Mouse (Mus musculus): ENCODE data around the gene Cul4b. TPM values are rescaled to one million over a fixed set of nuclear protein-coding genes. Genes with fewer than 3 reads are reported as not detected.

Cul4b gene
- polyA plus RNA-seq (2015; fragmentation: Nextera tagmentation; extraction: Ambion mirVana) = 8.2 and 8.6 TPM in 2 replicates

GRCm38 (mm10) chrX:38576078-38576477, at the start of gene Cul4b:
Gene Cul4b (minus strand): TSS chrX:38576196.
- no peaks in the 10 kb centered on the region for H3K36me3 ChIP-seq (ENCODE audit: control insufficient read depth, insufficient read depth)
- H3K27ac ChIP-seq (ENCODE audit: low read length) = no peak within 1 kb of the TSS
- WGBS (ENCODE audit: insufficient replicate concordance) = 59% methylated on average over 15 of the region's 15 CpGs
- H3K9me3 ChIP-seq (replicated peaks; ENCODE audit: control insufficient read depth, low read length) = no peaks in the 10 kb centered on the region
- H3K4me1 ChIP-seq (ENCODE audit: control insufficient read depth, low read depth, low read length) = no peaks in the 10 kb centered on the region
- ATAC-seq (ENCODE audit: low read depth) = peak; percentile 99
- H3K27me3 ChIP-seq (ENCODE audit: control insufficient read depth, insufficient read depth, low read depth, low read length) = no peaks in the 10 kb centered on the region
- H3K4me3 ChIP-seq (ENCODE audit: low read depth, low read length) = peak within 1 kb of the TSS; percentile 14
- H3K9ac ChIP-seq (ENCODE audit: low read depth, low read length) = no peak within 1 kb of the TSS
- H3K4me2 ChIP-seq (ENCODE audit: low read depth, low read length) = peak within 1 kb of the TSS; percentile 21

DNA sequence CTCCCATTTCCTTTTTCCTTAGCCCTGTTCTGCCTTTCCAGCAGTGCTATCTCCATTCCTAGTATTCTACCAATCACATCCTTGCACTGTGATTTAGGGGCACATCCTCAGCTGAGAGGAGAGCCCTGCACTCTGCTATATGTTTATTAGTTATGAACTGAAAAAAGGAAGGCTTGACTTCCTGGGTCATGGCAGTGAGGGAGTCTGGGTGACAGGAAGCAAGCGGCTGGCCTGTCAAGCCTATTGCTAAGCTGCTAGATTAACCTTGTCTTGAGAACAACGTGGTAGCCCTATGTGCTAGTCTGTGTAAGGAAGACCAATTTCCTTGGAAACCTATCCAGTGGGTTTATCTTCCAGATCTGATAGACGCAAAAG, 25.0 kb upstream of the Cul4b start:
- H3K36me3 ChIP-seq (ENCODE audit: control insufficient read depth, insufficient read depth) = no peaks in the 10 kb centered on the region
- H3K4me1 ChIP-seq (ENCODE audit: control insufficient read depth, low read depth, low read length) = no peaks in the 10 kb centered on the region
- 8% methylated on average over 3 of the region's 3 CpGs for WGBS (ENCODE audit: insufficient replicate concordance)
- peak overlapping the region; percentile 58 for H3K9ac ChIP-seq (ENCODE audit: low read depth, low read length)
- no peaks in the 10 kb centered on the region for H3K9me3 ChIP-seq (replicated peaks; ENCODE audit: control insufficient read depth, low read length)
- H3K27me3 ChIP-seq (ENCODE audit: control insufficient read depth, insufficient read depth, low read depth, low read length) = no peaks in the 10 kb centered on the region
- peak; percentile 47 for ATAC-seq (ENCODE audit: low read depth)
- peak overlapping the region; percentile 62 for H3K4me2 ChIP-seq (ENCODE audit: low read depth, low read length)
- H3K27ac ChIP-seq (ENCODE audit: low read length) = peak overlapping the region; percentile 67
- peak overlapping the region; percentile 63 for H3K4me3 ChIP-seq (ENCODE audit: low read depth, low read length)

DNA sequence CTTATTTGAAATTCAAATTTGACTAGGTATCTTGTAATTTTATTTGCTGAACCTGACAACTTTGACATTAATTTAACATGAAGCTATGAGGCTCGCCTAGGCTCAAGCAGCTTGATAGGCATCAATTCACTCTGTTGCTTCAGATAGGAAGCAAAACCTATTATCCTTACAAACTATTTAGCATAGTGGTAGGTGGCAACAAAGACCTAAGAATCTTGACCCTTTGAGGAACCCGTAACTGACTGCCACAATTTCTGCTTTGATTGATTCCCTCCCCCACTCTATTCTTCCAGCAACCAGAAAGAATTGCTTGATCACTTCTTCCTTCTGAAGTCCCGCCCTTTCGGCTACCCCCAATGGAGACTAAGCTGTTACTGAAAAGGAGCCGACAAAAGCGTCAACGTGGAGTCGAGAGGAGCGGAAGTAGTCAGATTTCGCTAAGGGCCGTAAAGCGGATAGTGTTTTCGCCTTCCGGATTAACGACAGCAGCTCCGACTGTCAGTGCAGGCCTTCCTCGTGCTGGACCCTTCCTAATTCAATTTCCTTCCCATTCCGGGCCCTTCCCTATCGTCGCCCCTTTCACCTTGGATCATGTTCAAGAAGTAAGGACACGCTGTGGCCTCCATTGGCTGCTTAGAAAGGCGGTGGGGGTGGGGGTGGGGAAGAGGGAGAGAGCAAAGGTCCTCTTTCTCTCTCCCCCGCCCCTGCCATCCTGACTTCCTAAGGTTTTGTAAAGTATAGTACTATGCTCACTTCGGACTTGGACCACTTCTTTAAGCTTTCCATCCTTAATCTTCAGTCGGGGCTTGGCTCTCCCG, 24.4 kb upstream of the Cul4b start, which contains the start of gene Mcts1:
Mcts1 (plus strand) TSS at position 402 of the 818 bp plus-strand sequence.
- Histone ChIP-seq H3K27ac (ENCODE audit: low read length) (peak within 1 kb of the TSS; percentile 67), H3K27me3 (ENCODE audit: control insufficient read depth, insufficient read depth, low read depth, low read length) (no peaks in the 10 kb centered on the region), H3K9me3 (replicated peaks; ENCODE audit: control insufficient read depth, low read length) (no peaks in the 10 kb centered on the region), H3K4me3 (ENCODE audit: low read depth, low read length) (peak within 1 kb of the TSS; percentile 63), H3K9ac (ENCODE audit: low read depth, low read length) (peak within 1 kb of the TSS; percentile 58), H3K4me2 (ENCODE audit: low read depth, low read length) (peak within 1 kb of the TSS; percentile 62), H3K4me1 (ENCODE audit: control insufficient read depth, low read depth, low read length) (no peaks in the 10 kb centered on the region), H3K36me3 (ENCODE audit: control insufficient read depth, insufficient read depth) (no peaks in the 10 kb centered on the region)
- WGBS (ENCODE audit: insufficient replicate concordance) = 23% methylated on average over 26 of the region's 26 CpGs
- peak; percentile 80 for ATAC-seq (ENCODE audit: low read depth)

DNA sequence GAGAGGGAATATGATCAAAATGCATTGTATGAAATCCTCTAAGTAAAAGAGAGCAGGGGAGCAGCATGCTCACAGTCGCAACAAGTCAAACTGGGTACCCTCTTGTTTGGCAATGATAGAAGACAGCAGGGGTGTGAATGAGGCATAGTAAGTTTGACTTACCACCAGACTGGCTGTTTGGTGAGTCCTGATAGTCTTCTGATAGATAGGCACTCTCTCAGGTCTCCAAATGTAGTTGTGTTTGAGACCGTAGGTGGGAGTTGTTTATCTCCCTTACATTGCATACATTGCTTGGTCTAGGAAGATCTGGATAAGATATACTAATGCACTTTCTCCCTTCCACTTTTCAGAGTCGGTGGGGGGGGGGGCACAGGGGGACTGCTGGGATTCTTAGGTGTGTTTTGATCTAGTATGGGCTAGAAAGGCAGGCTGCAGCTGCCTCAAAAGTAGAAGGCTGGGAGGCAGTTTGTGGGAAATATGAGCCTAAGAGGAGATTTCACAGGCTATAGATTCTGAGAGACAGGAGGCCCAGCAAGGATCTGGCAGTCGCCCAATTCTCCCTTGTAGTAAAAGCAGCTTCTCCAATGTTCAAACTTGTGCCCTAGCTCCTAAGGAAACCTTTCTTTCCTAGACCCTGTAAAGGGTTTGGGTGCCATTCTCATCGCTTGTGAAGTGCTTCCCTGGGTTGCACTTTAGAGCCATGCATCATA, 17.3 kb upstream of the Cul4b start:
- peak overlapping the region; percentile 22 for H3K27ac ChIP-seq (ENCODE audit: low read length)
- WGBS (ENCODE audit: insufficient replicate concordance) = 36% methylated on average over 5 of the region's 5 CpGs
- H3K36me3 ChIP-seq (ENCODE audit: control insufficient read depth, insufficient read depth) = no peaks in the 10 kb centered on the region
- H3K9me3 ChIP-seq (replicated peaks; ENCODE audit: control insufficient read depth, low read length) = no peaks in the 10 kb centered on the region
- peak; percentile 75 for ATAC-seq (ENCODE audit: low read depth)
- no peak overlapping the region for H3K4me3 ChIP-seq (ENCODE audit: low read depth, low read length)
- H3K27me3 ChIP-seq (ENCODE audit: control insufficient read depth, insufficient read depth, low read depth, low read length) = no peaks in the 10 kb centered on the region
- H3K9ac ChIP-seq (ENCODE audit: low read depth, low read length) = no peak overlapping the region
- H3K4me2 ChIP-seq (ENCODE audit: low read depth, low read length) = no peak overlapping the region
- H3K4me1 ChIP-seq (ENCODE audit: control insufficient read depth, low read depth, low read length) = peaks cover 12% of the 10 kb centered on the region

GRCm38 (mm10) chrX:38591749-38592148, 15.8 kb upstream of the Cul4b start:
- Histone ChIP-seq H3K36me3 (ENCODE audit: control insufficient read depth, insufficient read depth) (no peaks in the 10 kb centered on the region), H3K27ac (ENCODE audit: low read length) (0 out of 2 replicates have a peak overlapping the region, but pooled peaks have one; percentile 33), H3K4me2 (ENCODE audit: low read depth, low read length) (no peak overlapping the region), H3K9me3 (replicated peaks; ENCODE audit: control insufficient read depth, low read length) (no peaks in the 10 kb centered on the region), H3K9ac (ENCODE audit: low read depth, low read length) (no peak overlapping the region), H3K4me3 (ENCODE audit: low read depth, low read length) (no peak overlapping the region), H3K4me1 (ENCODE audit: control insufficient read depth, low read depth, low read length) (peaks cover 12% of the 10 kb centered on the region), H3K27me3 (ENCODE audit: control insufficient read depth, insufficient read depth, low read depth, low read length) (no peaks in the 10 kb centered on the region)
- ATAC-seq (ENCODE audit: low read depth) = peak; percentile 58; the same call in 1 of the 2 replicates
- 51% methylated on average over 3 of the region's 3 CpGs for WGBS (ENCODE audit: insufficient replicate concordance)

DNA sequence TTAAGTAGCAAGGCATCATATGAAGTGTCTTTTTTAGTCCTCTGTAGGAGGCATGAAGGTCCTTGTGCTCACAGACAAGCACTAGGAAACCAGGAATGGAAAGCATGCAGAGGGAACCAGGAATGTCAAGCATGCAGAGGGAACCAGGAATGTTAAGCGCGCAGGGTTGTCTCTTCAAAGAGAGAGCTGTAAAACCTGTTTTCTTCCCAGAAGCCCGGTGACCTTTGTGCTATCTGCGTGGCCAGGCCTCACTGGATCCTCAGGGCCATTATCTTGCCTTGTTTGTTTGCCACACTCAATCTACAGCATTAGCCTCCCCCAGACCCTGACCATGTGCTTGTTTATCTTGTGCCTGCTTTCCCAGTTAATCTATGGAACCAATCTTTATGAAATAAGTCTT, 13.8 kb upstream of the Cul4b start:
- Histone ChIP-seq H3K27me3 (ENCODE audit: control insufficient read depth, insufficient read depth, low read depth, low read length) (no peaks in the 10 kb centered on the region), H3K36me3 (ENCODE audit: control insufficient read depth, insufficient read depth) (no peaks in the 10 kb centered on the region), H3K4me1 (ENCODE audit: control insufficient read depth, low read depth, low read length) (peaks cover 12% of the 10 kb centered on the region), H3K27ac (ENCODE audit: low read length) (no peak overlapping the region), H3K4me3 (ENCODE audit: low read depth, low read length) (no peak overlapping the region), H3K9ac (ENCODE audit: low read depth, low read length) (no peak overlapping the region), H3K9me3 (replicated peaks; ENCODE audit: control insufficient read depth, low read length) (no peaks in the 10 kb centered on the region), H3K4me2 (ENCODE audit: low read depth, low read length) (no peak overlapping the region)
- 28% methylated on average over 4 of the region's 4 CpGs for WGBS (ENCODE audit: insufficient replicate concordance)
- ATAC-seq (ENCODE audit: low read depth) = peak; percentile 64

- ATAC-seq (ENCODE audit: low read depth) = peak; percentile 78
- no peak overlapping the region for H3K4me2 ChIP-seq (ENCODE audit: low read depth, low read length)
- H3K4me1 ChIP-seq (ENCODE audit: control insufficient read depth, low read depth, low read length) = peaks cover 4% of the 10 kb centered on the region; the same call in 1 of the 2 replicates
- H3K4me3 ChIP-seq (ENCODE audit: low read depth, low read length) = no peak overlapping the region
- H3K9me3 ChIP-seq (replicated peaks; ENCODE audit: control insufficient read depth, low read length) = no peaks in the 10 kb centered on the region
- H3K9ac ChIP-seq (ENCODE audit: low read depth, low read length) = no peak overlapping the region
- no peak overlapping the region for H3K27ac ChIP-seq (ENCODE audit: low read length)
- H3K36me3 ChIP-seq (ENCODE audit: control insufficient read depth, insufficient read depth) = no peaks in the 10 kb centered on the region
- no peaks in the 10 kb centered on the region for H3K27me3 ChIP-seq (ENCODE audit: control insufficient read depth, insufficient read depth, low read depth, low read length)
Measured at GRCm38 (mm10) chrX:38583261-38583660, 7.3 kb upstream of the Cul4b start.

GRCm38 (mm10) chrX:38581140-38581539, 5.1 kb upstream of the Cul4b start:
- Histone ChIP-seq H3K4me3 (ENCODE audit: low read depth, low read length) (no peak overlapping the region), H3K27ac (ENCODE audit: low read length) (no peak overlapping the region), H3K4me2 (ENCODE audit: low read depth, low read length) (no peak overlapping the region), H3K36me3 (ENCODE audit: control insufficient read depth, insufficient read depth) (no peaks in the 10 kb centered on the region), H3K9ac (ENCODE audit: low read depth, low read length) (no peak overlapping the region), H3K27me3 (ENCODE audit: control insufficient read depth, insufficient read depth, low read depth, low read length) (no peaks in the 10 kb centered on the region), H3K9me3 (replicated peaks; ENCODE audit: control insufficient read depth, low read length) (no peaks in the 10 kb centered on the region), H3K4me1 (ENCODE audit: control insufficient read depth, low read depth, low read length) (peaks cover 4% of the 10 kb centered on the region; the same call in 1 of the 2 replicates)
- no peak for ATAC-seq (ENCODE audit: low read depth)
- 61% methylated on average over 1 of the region's 1 CpGs for WGBS (ENCODE audit: insufficient replicate concordance)
